Mouse (Mus musculus) CH12.LX (cell line): ENCODE data around the gene Gm15128. TPM values are rescaled to one million over a fixed set of nuclear protein-coding genes. Genes with fewer than 3 reads are reported as not detected.
"Not testable (repeated sequence)": the region's sequence is repeated elsewhere in the genome, so short reads cannot be mapped to it uniquely, and the experiment has no call there.

Experiments
- DNase-seq: peaks from one replicate; pipeline ENCODE4 v3.0.0-alpha.2; 2013; ENCODE audit errors: extremely low read depth
- H3K27ac ChIP-seq: 2 replicates; pipeline ENCODE4 v1.5.1; 2012; ENCODE audit warnings: low read depth, mild to moderate bottlenecking, control low read depth, moderate library complexity; ENCODE audit not compliant: insufficient read depth
- H3K27me3 ChIP-seq: replicated peaks from 2 replicates; pipeline ENCODE3; 2012; ENCODE audit warnings: inconsistent platforms
- H3K36me3 ChIP-seq, 2 experiments: replicated peaks in 1 of 2; 2 replicates each; pipeline versions ENCODE3 to v1.6.1; 2012; ENCODE audit warnings: inconsistent platforms in 1 of 2, low read length in 1 of 2, mild to moderate bottlenecking in 1 of 2, mixed read lengths in 1 of 2, moderate library complexity in 1 of 2; ENCODE audit not compliant: control insufficient read depth in 1 of 2, insufficient read depth in 1 of 2
- H3K4me1 ChIP-seq, 2 experiments: 2 replicates each; pipeline ENCODE4 v1.6.1; 2012; ENCODE audit warnings: inconsistent platforms in 1 of 2, moderate library complexity in 1 of 2; ENCODE audit not compliant: insufficient read depth in 2 of 2, control insufficient read depth in 1 of 2
- H3K4me2 ChIP-seq: 2 replicates; pipeline ENCODE4 v1.6.1; 2012; ENCODE audit warnings: low read depth, mild to moderate bottlenecking, control low read depth; ENCODE audit not compliant: poor library complexity, insufficient read depth, severe bottlenecking
- H3K4me3 ChIP-seq, 3 experiments: fragments of 150-350 bp in 1 of 3; sonication (generic) in 1 of 3; replicated peaks in 1 of 3; 2 replicates each; pipeline versions ENCODE3 to v1.5.1; 2011 to 2012; ENCODE audit warnings: low read depth in 2 of 3, low read length in 2 of 3, mild to moderate bottlenecking in 2 of 3, moderate library complexity in 2 of 3, control low read depth in 1 of 3, improper control_type of control experiment in 1 of 3, inconsistent platforms in 1 of 3, mixed read lengths in 1 of 3; ENCODE audit not compliant: poor library complexity in 1 of 3
- H3K79me2 ChIP-seq: replicated peaks from 2 replicates; pipeline ENCODE4 v1.6.1; 2012; ENCODE audit warnings: mild to moderate bottlenecking, moderate library complexity; ENCODE audit not compliant: control insufficient read depth, poor library complexity, insufficient read depth, severe bottlenecking; ENCODE audit errors: extremely low read depth
- H3K9ac ChIP-seq: 2 replicates; pipeline ENCODE4 v1.6.1; 2012; ENCODE audit warnings: low read depth, mild to moderate bottlenecking, control low read depth, moderate library complexity; ENCODE audit not compliant: insufficient read depth
- H3K9me3 ChIP-seq: replicated peaks from 2 replicates; pipeline ENCODE3; 2012; ENCODE audit warnings: low read length, inconsistent platforms, mixed read lengths
- dilution Hi-C: fragments of 300-500 bp; cut with MboI; formaldehyde crosslinking; loops from 2 replicates; pipeline ENCODE4 v1.14.3; 2020; ENCODE audit warnings: low sequenced_read_pairs; ENCODE audit not compliant: extremely low pct_unique_long_range_greater_than_20kb, extremely low pct_ligation_motif_present
- in situ Hi-C: fragments of 300-500 bp; cut with MboI; formaldehyde crosslinking; loops from 3 replicates; pipeline ENCODE4 v1.14.3; 2019; ENCODE audit warnings: low sequenced_read_pairs, low pct_ligation_motif_present, low pct_unique_long_range_greater_than_20kb, mixed read lengths
- polyA plus RNA-seq: library from polyadenylated mRNA; unstranded; fragments of >175 nt; gene quantifications from 2 replicates; pipeline ENCODE4 v1.2.1, GENCODE M21; 2012; ENCODE audit warnings: low read depth; ENCODE audit not compliant: insufficient read length
- total RNA-seq, 2 experiments: library from RNA; depleted of rRNA; stranded (reverse); fragments of 300-350 nt in 1 of 2; fragments of >200 nt in 1 of 2; gene quantifications; 2 replicates each; pipeline ENCODE4 v1.2.3; 2012 to 2014

The Gm15128 gene
- total RNA-seq (2012; rRNA removed) (not detected in 2 replicates), total RNA-seq (2014; rRNA removed) (not detected in 2 replicates), polyA plus RNA-seq (not detected in 2 replicates)

- H3K79me2 ChIP-seq, in situ Hi-C loops, H3K4me3 ChIP-seq, H3K4me1 ChIP-seq, H3K9ac ChIP-seq, dilution Hi-C loops, DNase-seq, H3K36me3 ChIP-seq, H3K27ac ChIP-seq, H3K27me3 ChIP-seq, H3K4me2 ChIP-seq, H3K9me3 ChIP-seq: not testable (repeated sequence)
Observed at GRCm38 (mm10) chrX:147765691-147766090, at the start of gene Gm15128. Gene Gm15128, plus strand, starts transcription at chrX:147765991.

Other genes with a start within 250 kb of the Gm15128 start
- gene Lrch2, start 211.9 kb upstream of the Gm15128 start, total RNA-seq (2012; rRNA removed), result not detected in 2 replicates
- not detected in 2 replicates for gene Lrch2, start 211.9 kb upstream of the Gm15128 start, total RNA-seq (2014; rRNA removed)
- not detected in 2 replicates for gene Lrch2, start 211.9 kb upstream of the Gm15128 start, polyA plus RNA-seq
- gene Gm15080, start 227.0 kb downstream of the Gm15128 start, total RNA-seq (2012; rRNA removed), result not detected in 2 replicates
- gene Gm15080, start 227.0 kb downstream of the Gm15128 start, total RNA-seq (2014; rRNA removed), result not detected in 2 replicates
- not detected in 2 replicates for gene Gm15080, start 227.0 kb downstream of the Gm15128 start, polyA plus RNA-seq